Mouse (Mus musculus) frontal cortex, postnatal 36 days (tissue): ENCODE results near the gene Wdr92.
"Not testable (repeated sequence)": the region's sequence is repeated elsewhere in the genome, so short reads cannot be mapped to it uniquely, and the experiment has no call there.

Experiments
- DNase-seq, 2 experiments: peaks; one replicate each; pipeline ENCODE4 v3.0.0; 2022; ENCODE audit warnings: low spot score in 2 of 2

Wdr92 gene

DNA sequence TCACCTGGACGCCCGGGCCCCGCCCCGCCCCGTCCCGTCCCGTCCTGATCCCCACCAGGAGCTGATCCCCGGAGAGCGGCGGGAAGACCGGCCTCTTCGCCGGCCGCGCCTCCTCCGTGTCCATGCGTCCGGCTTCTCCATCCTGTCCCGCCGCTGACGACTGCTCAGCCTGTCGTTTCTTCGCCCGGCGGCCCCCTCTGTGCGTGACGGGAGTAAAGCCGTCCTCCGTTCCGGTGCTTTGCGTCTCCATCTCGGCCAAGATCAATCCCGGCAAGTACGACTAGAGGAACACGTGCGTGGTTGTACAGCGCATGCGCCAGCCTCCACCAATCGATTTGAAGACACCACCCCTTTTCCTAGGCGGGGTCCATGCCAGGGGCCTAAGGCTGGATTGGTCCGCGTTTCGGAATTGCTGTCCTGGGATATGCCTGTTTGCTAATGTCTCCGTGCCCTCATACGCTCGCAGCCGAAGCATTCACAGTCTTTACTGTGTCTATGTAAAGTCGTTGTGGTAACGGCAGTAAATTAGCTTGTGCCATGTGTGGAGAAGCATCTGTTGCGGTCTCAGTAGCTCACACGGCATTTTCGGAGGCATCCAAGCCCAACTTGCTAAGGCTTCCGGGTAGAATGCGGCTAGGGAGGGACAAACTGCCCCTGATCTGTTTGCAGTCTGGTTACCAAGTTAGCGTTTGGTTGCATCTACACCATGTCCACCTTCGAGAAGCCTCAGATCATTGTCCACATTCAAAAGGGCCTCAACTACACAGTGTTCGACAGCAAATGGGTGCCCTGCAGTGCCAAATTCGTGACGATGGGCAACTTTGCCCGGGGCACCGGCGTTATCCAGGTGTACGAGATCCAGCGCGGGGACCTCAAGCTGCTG, 29.6 kb downstream of the Wdr92 start, which contains the start of gene Pno1:
TSS of gene Pno1 (minus strand) at position 311 of the 883 bp plus-strand sequence.
- DNase-seq: peak; percentile 96 to 97

DNA sequence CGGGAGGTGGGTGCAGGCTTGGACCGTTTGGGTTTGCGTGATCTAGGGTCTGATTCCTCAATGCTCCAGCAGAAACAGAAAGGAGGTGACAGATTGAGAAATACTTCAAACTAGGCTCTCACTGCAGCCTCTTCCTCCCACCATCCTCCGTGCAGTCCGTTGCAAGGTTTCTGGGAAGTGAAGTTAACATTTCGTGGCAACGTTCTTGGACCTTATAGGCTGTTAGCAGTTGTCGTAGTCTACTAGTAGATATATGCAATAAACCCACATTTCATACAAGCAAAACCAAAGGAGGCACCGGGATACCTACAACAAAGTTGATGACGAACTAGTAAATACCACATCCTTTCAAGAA, 30.2 kb downstream of the Wdr92 start:
- DNase-seq: peak in 1 of 2 experiments; percentile 68

DNA sequence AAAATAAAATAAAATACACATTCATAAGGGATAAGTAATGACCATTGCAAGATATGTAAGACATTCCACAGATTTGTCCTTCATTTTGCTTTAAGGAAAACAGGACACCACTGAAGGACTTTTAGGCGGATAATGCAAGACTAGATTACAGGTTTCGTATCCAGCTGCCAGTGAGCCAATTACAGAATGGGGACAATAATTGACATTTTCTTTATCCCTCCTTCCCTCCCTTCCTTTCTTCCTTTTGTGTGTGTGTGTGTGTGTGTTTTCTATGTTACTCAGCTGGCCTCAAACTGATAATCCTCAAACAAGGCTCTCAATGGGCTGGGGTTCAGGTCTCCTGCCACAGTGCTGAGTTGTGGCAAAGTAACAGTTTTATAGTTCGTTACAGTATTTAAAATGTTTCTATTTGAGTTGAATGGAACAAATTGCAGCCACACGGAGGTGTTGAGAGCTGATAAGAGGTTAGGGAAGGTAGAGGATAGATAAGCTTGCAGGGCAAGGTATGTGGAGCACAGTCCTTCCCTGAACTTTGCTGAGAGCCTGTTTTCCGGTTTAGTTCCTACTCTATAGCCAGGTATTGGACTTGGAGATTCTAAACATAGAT, 31.1 kb downstream of the Wdr92 start:
- DNase-seq: no peak

DNA sequence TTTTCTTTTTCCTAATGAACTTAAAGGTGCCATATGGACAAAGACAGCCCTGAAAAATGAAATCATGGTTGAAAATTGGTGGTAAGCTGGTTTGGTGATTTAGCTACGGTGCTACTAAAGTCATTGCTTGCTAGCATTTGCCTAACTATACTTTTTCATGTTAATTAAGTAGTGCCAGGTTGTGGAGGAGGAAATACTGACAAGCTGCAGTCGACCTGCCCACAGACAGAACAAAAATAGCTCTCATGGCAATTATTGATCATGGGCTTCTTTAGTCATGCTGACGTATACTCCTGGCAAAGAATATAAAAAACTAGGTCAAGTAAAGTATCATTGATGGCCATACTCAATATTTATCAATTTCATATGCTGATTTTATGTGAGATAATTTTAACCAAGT, 33.6 kb downstream of the Wdr92 start:
- DNase-seq: no peak

DNA sequence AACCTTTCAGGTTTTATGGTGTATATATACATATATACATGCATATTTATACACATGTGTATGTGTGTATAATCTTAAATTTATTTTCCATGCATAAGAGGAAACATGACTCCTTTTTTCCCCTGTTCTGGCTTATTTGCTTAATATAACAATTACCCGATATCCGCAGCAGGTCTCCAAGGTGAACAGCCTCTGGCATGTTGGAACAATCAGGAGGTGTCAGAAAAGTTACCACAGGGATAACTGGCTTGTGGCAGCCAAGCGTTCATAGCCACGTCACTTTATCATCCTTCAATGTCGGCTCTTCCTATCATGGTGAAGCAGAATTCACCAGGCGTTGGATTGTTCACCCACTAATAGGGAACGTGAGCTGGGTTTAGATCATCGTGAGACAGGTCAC, 39.2 kb downstream of the Wdr92 start:
- DNase-seq: no peak

DNA sequence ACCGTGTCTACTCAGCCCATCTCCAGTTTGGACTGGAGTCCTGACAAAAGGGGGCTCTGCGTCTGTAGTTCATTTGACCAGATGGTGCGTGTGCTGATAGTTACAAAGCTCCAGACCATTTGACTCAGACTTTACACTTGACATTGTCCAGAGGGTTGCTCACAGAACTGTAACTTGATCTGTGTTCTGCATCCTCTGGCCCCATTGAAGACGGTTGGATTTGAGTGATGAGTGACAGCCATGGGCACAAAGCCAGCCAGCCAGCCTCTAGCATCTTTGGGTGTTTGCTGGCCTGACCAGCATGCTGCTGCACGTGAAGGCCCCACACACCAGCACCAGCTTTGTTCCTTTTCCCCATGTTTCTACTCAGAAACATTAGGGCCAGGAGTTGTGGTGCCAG, 50.9 kb downstream of the Wdr92 start:
- no peak for DNase-seq

DNA sequence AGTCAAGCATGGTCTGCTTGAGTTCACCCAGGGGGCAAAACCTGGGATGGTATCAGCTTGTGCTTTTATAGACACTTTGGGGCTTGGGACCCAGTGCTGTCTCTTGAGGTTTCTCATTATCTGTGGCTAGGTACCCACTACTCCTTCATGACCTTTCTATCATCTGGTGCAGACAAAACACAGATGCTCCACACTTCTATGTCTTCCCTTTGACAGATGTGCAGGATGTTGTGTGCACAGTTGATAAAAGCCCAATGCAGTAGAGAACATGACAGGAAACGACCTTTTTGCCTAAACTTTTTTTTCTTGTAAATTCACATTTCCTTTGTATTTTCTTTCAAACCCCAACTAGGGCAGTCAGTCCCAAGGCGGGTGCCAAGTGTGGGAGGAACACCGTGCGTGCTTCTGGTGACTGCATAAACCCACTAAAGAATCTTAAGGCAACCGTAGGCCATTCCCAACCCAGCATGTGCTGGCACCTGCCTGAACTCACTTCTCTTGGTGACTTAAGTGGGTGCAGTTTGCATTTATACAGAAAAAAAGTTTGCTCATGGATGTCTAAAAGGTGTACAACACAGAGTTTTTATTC, 54.6 kb downstream of the Wdr92 start:
- DNase-seq: no peak

DNA sequence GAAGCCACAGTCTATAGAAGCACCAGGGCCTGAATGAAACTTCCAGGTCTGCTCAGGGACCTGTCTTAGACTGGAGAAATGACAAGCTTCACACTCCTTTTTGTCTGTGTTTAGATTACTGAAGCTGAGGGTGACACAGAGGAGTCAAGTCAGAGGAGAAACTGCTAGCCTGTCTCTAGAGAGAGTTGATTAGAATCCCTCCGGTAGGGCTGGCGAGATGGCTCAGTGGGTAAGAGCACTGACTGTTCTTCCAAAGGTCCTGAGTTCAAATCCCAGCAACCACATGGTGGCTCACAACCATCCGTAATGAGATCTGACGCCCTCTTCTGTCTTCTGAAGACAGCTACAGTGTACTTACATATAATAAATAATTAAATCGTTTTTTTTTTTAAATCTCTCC, 56.7 kb downstream of the Wdr92 start:
- DNase-seq: not testable (repeated sequence)

DNA sequence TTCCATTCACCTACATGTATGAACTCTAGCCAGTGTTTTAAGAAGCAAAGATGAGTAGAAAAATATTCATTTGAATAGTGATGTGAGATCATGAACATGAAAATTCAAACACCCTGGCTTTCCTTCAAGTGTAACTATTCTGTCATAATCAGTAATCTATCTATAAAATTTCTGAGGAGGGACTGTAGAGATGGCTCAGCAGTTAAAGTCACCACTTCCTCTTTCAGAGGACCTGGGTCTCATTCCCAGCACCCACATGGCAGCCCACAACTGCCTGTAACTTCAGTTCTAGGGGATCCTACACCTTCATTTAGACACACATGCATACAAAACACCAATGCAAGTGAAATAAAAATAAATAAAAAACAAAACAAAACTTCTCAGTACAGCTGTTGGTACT, 66.8 kb downstream of the Wdr92 start:
- DNase-seq: no peak

DNA sequence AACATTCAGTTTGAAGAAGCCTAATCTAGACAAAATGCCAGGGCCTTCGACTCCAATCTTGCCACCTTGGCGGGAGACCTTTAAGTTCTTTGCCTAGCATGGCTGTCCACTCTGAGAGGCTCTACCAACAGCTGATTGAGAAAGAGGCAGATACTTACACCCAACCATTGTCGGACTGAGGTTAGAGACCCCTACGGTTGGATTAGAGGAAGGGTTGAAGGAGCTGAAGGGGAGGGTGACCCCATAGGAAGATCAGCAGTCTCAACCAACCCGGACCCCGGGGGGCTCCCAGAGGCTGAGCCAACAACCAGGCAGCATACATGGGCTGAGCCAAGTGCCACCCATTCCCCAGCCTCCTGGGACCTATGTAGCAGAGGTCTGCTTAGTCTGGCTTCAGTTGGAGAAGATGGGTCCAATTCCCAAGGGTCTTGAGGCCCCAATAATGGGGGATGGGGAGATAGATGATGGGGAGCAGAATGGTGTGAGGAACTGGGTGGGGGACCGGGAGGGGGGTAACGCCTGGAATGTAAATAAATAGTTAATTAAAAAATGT, 75.0 kb downstream of the Wdr92 start:
- DNase-seq: peak in 1 of 2 experiments; percentile 6

DNA sequence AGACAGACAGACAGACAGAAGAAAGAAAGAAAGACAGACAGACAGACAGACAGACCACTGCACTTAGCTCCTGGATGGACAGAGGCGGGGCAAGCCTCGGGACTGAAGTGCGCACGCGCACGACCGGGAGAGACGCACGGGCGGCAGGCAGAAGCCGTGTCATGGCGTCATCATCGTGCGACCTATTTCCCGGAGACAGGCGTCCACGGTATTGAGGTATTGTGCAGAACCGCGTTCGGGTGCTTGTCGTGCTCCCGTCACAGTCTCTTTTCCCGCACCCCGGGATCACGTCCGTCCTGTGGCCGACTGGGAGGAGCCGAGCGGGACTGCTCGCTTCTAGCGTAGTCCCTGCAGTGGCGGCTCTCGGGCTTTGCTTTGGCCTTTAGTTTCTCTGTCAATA, 75.5 kb downstream of the Wdr92 start, which contains the start of gene C1d:
TSS of gene C1d (plus strand) at position 137 of the 400 bp plus-strand sequence.
- peak; percentile 97 for DNase-seq

DNA sequence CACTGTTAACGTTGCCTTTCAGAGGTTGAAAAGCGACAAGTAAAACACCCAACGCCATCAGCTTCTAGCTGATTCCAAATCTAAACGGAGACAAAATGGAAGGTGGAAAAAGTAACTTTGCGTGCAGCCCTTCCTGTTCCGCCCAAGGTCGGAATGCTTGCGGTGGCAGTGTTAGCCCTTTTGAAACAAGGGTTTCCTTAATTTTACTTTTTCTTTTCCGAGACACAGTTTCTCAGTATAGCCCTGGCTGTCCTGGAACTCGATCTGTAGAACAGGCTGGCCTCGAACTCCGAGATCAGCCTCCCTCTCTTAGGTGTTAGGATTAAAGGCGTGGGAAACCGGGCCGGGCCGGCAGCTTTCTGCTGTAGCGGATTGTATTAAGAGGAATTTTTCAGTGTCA, 76.0 kb downstream of the Wdr92 start:
- DNase-seq: peak in 1 of 2 experiments; percentile 29

DNA sequence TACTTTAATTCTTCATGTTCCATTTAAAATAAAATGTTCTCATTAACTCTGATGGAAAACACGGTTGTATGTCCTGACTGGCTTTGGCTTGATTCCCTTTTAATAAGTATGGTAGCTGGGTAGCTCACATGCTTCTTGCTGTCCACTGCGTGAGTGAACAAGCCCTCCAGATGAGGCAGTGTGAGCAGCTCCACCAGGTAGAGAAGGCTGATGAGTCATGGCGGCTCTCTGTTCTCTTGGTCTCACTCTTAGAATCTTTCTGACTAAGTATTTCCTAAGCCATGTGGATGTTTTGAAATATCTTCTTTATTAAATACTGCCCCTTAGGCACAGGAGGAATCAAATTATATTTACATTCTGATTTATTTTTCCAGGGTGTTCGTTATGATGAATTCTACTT, 85.3 kb downstream of the Wdr92 start:
- no peak for DNase-seq

DNA sequence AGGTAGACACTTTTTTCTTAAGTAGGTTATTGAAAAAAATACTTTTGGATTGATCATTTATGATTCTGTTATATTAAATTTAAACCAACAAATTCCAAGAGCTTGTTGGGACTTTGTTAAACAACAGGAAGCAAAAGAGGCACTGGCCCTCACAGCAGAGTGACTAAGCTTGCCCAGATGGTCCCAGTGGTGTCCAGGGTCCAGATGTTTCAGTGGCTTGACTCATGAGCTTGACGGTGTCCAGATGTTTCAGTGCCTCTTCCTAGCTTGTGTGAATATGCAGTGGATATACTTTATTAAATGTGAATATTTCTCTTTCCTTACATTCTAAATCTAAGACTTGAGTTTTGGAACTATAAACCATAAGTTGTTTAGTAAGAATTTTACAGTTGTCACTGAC, 86.9 kb downstream of the Wdr92 start:
- DNase-seq: no peak

DNA sequence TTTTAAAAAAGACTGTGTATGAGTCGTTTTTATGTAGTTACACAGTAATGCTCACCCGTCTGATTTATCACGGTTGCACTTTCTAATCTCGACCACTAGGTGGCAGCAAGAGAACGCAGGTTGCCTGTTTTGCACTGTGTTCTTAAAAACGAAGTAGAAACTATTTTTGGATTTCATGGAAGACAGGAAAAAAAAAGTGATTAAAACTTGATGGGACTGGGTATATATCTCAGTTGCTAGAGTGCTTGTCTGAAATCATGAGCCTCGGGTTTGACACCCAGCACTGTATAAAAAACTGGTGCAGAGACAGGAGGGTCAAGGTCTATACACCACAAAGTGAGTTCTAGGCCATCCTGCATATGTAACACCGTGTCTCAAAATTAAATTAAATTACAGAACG, 98.1 kb downstream of the Wdr92 start:
- DNase-seq: peak; percentile 32 to 35
